16 mouse cellular contexts compared by ENCODE assay signal in the genomic region with DNA sequence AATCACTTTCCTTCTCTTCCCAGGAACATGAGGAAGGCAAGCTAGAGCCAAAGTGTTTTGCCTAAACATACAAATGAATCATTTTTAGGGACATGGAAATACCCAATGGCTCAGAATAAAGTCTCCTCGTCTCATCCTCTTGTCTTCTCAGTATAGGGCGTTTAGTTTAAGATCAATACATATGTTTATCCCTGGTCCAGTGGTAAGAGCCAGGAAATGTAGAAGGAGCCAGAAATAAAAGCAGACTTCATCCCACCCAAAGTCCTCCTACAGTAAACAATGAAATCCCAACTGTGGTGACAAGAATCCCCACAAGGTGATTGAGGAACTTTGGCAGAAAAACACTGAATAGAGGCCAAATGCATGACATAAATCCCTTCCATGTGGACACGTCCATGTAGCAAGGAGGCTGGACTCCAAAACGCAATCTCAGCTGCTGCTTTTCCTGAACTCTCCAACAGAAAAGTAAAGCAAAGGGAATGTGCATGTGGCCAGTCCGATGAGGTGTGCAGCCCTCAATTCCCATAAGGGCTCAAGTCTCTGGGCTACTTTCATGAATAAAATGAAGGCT.
DNase-seq lines count a peak whose midpoint lies in the region; ATAC-seq lines count a peak whose summit lies in the region.
"Had no signal": no experiment of that assay in that cellular context is flagged by ENCODE, and none has a peak within 500 bp of the region (broad histone marks: within the 10 kb centered on the region; RNA-seq: fewer than 3 reads in every experiment).

No protein-coding gene starts in this region.

- no peak overlapping the region for H3K4me3 ChIP-seq in lung, embryonic 15.5 days
- no peak overlapping the region for H3K4me3 ChIP-seq in stomach, embryonic 14.5 days (ENCODE audit: low read depth, low read length)
- H3K4me3 ChIP-seq: embryonic facial prominence, embryonic 13.5 days; hindbrain, embryonic 13.5 days; midbrain, embryonic 12.5 days; neural tube, embryonic 15.5 days had no signal

- DNase-seq in cerebellum, adult 9-10 months, result peak; percentile 59
- DNase-seq in cerebellum, adult 11-12 months, result no peak
- peak; percentile 11 for DNase-seq in heart, postnatal 4 days
- DNase-seq in heart, postnatal 36 days, result no peak
- no peak for DNase-seq in lung, postnatal 36 days
- no peak for DNase-seq in layer of hippocampus, postnatal 25 days (ENCODE audit: extremely low spot score in 1 of 2, low spot score in 1 of 2)
- DNase-seq: kidney, adult 8-10 months; liver; spleen, adult 18-20 months had no signal

- no peaks in the 10 kb centered on the region for H3K27me3 ChIP-seq in lung, embryonic 15.5 days
- no peaks in the 10 kb centered on the region for H3K27me3 ChIP-seq in stomach, embryonic 14.5 days (ENCODE audit: control insufficient read depth, insufficient read depth, low read length)
- H3K27me3 ChIP-seq: embryonic facial prominence, embryonic 13.5 days; hindbrain, embryonic 13.5 days; midbrain, embryonic 12.5 days; neural tube, embryonic 15.5 days had no signal

- no peaks in the 10 kb centered on the region for H3K36me3 ChIP-seq in lung, embryonic 15.5 days
- H3K36me3 ChIP-seq in stomach, embryonic 14.5 days (ENCODE audit: control insufficient read depth, insufficient read depth, low read length), result no peaks in the 10 kb centered on the region
- H3K36me3 ChIP-seq: embryonic facial prominence, embryonic 13.5 days; midbrain, embryonic 12.5 days; neural tube, embryonic 15.5 days had no signal

- H3K9ac ChIP-seq in lung, embryonic 15.5 days, result no peak overlapping the region
- no peak overlapping the region for H3K9ac ChIP-seq in stomach, embryonic 14.5 days (replicated peaks; ENCODE audit: low read depth, low read length)
- H3K9ac ChIP-seq: embryonic facial prominence, embryonic 13.5 days; hindbrain, embryonic 13.5 days; midbrain, embryonic 12.5 days; neural tube, embryonic 15.5 days had no signal

- H3K9me3 ChIP-seq in lung, embryonic 15.5 days, result no peaks in the 10 kb centered on the region
- no peaks in the 10 kb centered on the region for H3K9me3 ChIP-seq in stomach, embryonic 14.5 days (ENCODE audit: control insufficient read depth, low read depth, low read length)
- H3K9me3 ChIP-seq: embryonic facial prominence, embryonic 13.5 days; hindbrain, embryonic 13.5 days; midbrain, embryonic 12.5 days; neural tube, embryonic 15.5 days had no signal

- H3K4me1 ChIP-seq in lung, embryonic 15.5 days, result peaks cover 6% of the 10 kb centered on the region
- peaks cover 3% of the 10 kb centered on the region; the same call in 1 of the 2 replicates for H3K4me1 ChIP-seq in stomach, embryonic 14.5 days (ENCODE audit: control insufficient read depth, insufficient read depth, low read length)
- H3K4me1 ChIP-seq: embryonic facial prominence, embryonic 13.5 days had no signal

- ATAC-seq in lung, embryonic 15.5 days (ENCODE audit: borderline replicate concordance, extremely low read depth, low FRiP score, low TSS enrichment), result peak; percentile 62; the same call in 1 of the 2 replicates
- peak; percentile 46; the same call in 1 of the 2 replicates for ATAC-seq in stomach, embryonic 14.5 days (ENCODE audit: insufficient number of reproducible peaks, insufficient read depth, low FRiP score, low read depth)
- ATAC-seq: activated CD4-positive, CD25-positive, alpha-beta regulatory T cell, adult 4 months had no signal

- WGBS in lung, embryonic 15.5 days, result 36% methylated on average over 5 of the region's 5 CpGs
- 38% methylated on average over 5 of the region's 5 CpGs for WGBS in stomach, embryonic 14.5 days

- no peak overlapping the region for H3K4me2 ChIP-seq in lung, embryonic 15.5 days
- H3K4me2 ChIP-seq in stomach, embryonic 14.5 days (replicated peaks; ENCODE audit: low read depth, low read length), result no peak overlapping the region
- H3K4me2 ChIP-seq: embryonic facial prominence, embryonic 13.5 days; hindbrain, embryonic 13.5 days; midbrain, embryonic 12.5 days; neural tube, embryonic 15.5 days had no signal

- no peak overlapping the region for H3K27ac ChIP-seq in lung, embryonic 15.5 days
- H3K27ac ChIP-seq in stomach, embryonic 14.5 days (ENCODE audit: low read length), result peak overlapping the region; percentile 56; the same call in 1 of the 2 replicates
- H3K27ac ChIP-seq: embryonic facial prominence, embryonic 13.5 days; hindbrain, embryonic 13.5 days; midbrain, embryonic 12.5 days; neural tube, embryonic 15.5 days had no signal

- intact Hi-C loops in heart, postnatal 36 days (cut with DNase I), result no loop called here

Comparison
In these comparisons a context has a peak if more than half of its experiments do, and no peak if none do; other contexts are left out.
1. DNase-seq: peak in cerebellum, adult 9-10 months (single experiment) and heart, postnatal 4 days (single experiment); none in cerebellum, adult 11-12 months (single experiment), heart, postnatal 36 days (0 of 2), lung, postnatal 36 days (single experiment) and layer of hippocampus, postnatal 25 days (0 of 2).